Mouse (Mus musculus) urinary bladder, postnatal 4 days (tissue): ENCODE measurements at regions not wholly inside any gene's neighbourhood (a gene's known extent, or its start where the extent isn't known, plus 50 kb on each side); places are given as distances from the start of the nearest gene placed in this dataset.
A peak's percentile ranks its signal among the peaks of the same experiment; 100 is the strongest.

Experiments used
- DNase-seq, 2 experiments: peaks; one replicate each; pipeline ENCODE4 v3.0.0; 2021 to 2022; ENCODE audit warnings: low spot score in 2 of 2

DNA sequence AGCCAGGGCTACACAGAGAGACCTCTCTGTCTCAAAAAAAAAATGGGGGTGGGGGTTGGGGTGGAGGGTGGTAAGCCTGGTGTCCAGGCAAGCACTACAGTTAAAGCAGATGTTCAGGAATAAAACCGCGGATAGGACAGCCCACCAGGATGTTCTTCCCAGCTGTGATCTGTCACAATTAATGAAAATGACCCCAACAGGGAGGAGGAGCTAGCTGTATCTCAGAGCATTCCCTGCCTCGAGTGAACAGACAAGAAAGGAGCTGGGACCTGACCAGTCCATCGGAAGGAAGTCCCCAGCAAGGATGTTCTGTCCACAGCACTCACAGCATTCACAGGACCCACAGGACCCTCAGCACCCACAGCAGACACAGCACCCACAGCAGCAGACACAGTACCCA, 80.4 kb downstream of the Utp6 start:
- no peak for DNase-seq

- no peak for DNase-seq
Observed at GRCm38 (mm10) chr11:79878091-79878490, 84.1 kb downstream of the Utp6 start.

- no peak for DNase-seq
Observed at GRCm38 (mm10) chr11:79877184-79877745, 84.9 kb downstream of the Utp6 start.

DNA sequence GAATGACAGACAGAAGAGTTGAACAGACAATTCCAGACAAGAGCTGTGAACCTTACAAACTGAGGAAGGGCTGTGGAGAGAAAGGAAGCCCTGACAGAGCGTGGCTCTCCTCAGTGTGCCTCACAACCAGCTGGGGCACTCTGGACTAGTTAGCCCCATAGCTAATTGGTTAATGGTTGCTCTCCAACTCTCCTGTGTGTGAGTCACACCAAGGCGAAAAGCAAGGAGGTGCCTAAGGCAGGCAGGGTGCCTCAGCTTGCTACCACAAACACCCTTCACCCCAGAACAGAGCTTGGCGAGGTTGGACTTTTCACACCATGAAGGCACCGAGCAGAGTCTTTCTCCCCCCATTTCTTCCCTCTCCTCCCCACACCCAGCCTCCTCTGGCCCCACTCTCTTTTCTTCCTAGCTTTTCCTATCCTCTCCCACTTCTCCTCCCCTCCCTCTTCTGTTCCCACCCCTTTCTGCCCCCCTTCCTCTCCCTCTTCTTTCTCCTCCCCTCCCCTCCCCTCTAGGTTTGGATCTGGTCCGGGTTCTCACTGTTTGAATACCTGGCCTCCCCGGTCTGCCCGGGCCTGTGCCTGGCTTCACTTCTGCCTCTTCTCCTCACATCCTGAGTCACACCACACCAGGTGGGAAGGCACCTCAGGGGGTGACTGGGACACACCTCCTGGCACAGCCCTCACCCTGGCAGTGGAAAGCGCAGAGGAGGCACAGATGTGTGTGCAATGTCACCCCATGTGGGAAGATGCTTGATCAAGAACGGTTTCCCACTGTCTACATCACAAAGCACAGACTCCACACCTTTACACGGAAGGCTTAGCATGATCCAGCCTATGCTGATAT, 90.2 kb downstream of the Utp6 start:
- no peak for DNase-seq

DNA sequence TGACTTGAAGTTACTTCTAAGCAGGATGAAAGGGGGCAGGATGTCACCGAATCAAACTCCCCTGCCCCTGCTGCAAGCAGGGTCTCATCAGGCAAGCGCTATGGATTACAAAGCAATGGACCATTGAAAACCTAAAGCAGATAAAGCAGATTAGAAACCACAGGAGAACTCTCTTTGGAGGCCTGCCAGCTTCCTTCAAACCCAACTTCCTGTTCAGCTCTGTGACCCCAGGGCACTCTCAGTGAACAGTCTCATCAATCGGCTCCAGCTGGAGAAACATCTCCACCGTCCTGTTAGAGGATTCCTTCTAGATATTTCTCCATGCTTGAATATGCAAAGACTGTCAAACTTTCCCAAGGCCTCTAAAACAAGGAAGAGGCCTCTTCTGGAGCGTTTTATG, 92.0 kb downstream of the Utp6 start:
- DNase-seq: no peak

- no peak for DNase-seq
Observed at GRCm38 (mm10) chr11:79869009-79869408, 93.2 kb downstream of the Utp6 start.

GRCm38 (mm10) chr11:79864836-79865235, 97.4 kb downstream of the Utp6 start:
- no peak for DNase-seq

DNA sequence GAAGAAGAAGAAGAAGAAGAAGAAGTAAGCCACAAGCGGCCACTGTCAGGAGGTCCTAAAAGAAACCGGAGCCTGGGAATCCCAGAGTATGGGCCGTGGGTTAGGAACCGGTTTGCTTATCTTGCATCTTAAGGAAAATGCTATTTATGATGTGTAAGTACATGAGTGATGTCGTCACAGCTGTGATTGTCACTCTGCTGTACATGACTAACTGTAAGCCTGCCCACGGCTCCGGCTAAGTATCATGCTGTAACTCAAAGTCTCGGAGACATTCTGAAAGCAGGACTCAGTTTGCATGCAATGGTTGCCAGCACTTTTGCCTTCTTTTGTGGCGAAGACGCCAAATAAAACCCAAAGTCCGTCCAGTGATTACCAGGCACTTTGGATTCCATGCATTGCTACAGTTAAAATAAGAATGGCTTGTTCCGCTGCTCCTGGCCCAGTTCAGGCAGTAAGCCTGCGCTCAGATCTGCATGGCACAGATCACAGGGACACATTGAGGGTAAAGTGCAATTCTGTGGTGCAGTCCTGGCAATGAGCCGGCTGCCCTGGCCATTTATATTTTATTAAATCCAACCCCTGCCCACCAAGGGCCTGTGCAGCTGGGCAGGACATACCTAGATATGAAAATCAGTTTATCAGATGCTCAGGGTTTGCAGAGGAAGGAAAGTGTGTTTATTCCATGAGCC, 98.6 kb downstream of the Utp6 start:
- no peak for DNase-seq

DNA sequence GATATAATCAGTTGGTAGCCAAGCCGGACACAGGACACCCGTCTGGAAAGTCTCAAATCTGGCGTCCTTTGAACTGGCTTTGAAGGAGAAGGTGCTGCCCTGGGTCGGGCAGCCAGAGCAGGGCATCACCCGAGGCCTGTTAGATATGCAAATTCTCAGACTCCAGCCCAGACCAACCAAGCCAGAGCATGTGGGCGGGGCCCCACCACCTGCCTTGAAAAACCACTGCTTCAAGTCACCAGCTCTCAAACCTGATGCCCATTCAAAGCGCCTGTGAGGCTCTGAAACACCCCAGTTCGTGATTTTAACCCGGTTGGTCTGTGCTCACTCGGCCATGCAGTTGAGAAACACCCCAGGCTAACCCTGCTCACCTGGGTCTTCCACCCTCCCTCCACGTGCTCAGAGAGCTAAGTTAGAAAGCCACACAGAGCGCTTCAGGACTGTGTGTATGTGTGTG, 101.6 kb downstream of the Utp6 start:
- no peak for DNase-seq

GRCm38 (mm10) chr11:79856376-79856775, 105.8 kb downstream of the Utp6 start:
- no peak for DNase-seq

GRCm38 (mm10) chr11:79849545-79849944, 112.6 kb downstream of the Utp6 start:
- DNase-seq: no peak

- DNase-seq: no peak
Observed at GRCm38 (mm10) chr11:79844436-79844835, 117.8 kb downstream of the Utp6 start.

DNA sequence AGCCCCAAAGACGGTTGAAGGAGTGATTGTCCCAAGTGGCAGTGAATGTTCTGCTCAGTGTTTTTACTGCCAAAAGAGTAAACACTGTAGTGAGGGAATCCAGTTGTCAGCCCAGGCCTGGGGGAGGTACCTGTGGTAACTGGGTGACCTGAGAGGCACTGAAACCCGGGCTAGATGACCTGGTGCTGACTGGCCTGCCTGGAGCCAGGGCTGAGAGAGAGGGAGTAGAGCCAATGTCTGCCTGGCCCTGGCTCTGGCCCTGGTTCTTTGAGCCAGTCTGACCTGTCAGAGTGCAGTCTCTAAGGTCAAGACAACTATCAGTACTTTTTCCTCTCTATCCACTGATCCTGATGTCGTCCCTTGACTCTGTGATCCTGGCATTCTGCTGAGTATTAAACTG, 119.2 kb downstream of the Utp6 start:
- no peak for DNase-seq

DNA sequence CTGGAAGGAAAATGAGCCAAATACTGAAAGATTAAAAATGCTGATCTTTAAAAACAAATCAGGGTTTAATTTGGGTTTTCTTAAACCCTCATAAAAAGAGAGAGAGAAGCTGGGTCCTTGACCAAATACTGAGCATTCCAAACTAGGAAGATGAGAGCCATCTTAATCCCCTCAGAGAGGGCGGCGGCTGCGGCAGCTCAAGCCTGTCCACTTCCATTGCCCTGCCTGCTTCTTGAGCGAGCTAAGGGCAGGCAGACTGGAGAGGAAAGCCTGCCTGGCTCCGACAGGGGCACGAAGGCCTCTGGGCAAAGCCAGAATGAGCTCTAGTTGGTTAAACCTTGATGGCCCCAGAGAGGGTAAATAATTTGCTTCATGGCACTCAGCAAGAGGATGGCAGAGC, 122.2 kb downstream of the Utp6 start:
- peak in 1 of 2 experiments; percentile 45 for DNase-seq

DNA sequence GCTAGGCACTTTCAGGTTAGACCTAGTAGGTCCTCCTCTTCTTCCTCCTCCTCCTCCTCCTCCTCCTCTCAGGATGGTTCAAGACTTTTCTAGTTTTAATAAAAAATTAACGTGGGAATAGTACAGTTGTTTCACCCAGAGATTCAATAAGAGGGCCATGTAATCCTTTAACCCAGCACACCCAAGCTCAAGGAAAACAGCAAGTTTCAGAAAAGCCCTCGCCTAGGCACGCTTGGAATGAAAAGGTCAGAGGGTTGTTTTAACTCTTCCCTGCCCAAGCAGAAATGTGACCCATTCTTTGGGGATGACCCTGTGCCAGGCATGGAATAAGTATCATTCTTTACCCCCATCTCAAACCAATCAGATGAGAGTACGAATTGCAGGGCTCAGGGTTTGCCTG, 124.1 kb downstream of the Utp6 start:
- no peak for DNase-seq

- DNase-seq: no peak
Observed at GRCm38 (mm10) chr11:79837076-79837990, 124.9 kb downstream of the Utp6 start.

- no peak for DNase-seq
Observed at GRCm38 (mm10) chr11:79835873-79836272, 126.3 kb downstream of the Utp6 start.

DNA sequence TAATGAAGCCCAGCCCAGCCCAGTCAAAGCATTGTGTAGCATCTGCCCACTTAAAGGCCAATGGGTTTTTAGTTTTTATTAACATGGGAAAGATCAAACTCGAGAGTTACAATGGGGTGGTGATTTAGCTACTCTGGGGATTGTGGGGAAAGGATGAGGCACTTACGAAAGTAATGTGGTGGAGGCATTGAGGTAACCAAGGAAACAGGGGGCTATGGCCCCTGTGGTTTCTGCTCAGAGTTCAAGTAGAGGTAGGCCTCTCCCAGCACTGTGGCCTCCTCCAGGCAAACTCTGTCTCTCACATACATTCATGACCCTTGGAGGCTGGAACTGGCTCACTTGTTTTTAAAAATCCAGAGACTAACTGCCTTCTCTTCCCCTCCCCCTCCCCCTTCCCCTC, 128.4 kb downstream of the Utp6 start:
- no peak for DNase-seq

- DNase-seq: no peak
Observed at GRCm38 (mm10) chr11:79831591-79832320, 130.4 kb downstream of the Utp6 start.

DNA sequence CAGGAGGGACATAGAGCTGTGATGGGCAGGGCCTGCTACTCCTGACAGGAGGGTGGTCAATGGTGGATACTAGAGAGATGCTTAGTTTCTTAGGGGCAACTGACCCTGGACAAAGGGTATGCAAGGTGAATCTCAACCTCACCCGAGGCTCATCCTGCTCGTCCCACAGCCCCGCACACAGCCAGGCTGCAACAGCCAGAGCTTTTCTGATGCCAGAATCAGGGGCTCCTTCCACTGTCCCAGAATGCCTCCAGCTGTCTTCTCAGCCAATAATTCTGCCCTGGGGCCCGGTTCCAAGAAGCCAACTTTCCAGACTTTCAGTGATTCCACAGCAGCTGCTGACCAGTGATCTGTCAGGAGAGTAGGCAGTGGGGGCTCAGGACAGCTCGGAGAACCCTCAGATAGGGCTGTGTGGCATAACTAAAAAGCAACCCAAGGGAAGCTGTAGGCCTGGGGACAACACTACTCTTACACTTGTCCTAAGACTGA, 131.6 kb downstream of the Utp6 start:
- no peak for DNase-seq

- no peak for DNase-seq
Observed at GRCm38 (mm10) chr11:79827034-79827433, 135.2 kb downstream of the Utp6 start.
